Mouse (Mus musculus): ENCODE measurements around the gene Gart. TPM values are rescaled to one million over a fixed set of nuclear protein-coding genes. Genes with fewer than 3 reads are reported as not detected.

The Gart gene
- polyA plus RNA-seq, 1 experiment, result 292 TPM

- no peak for TF ChIP-seq EP300 (IDR thresholded peaks at IDR 0.05; ENCODE audit: insufficient read depth, low read depth, low read length)
- TF ChIP-seq CTCF (IDR thresholded peaks at IDR 0.05; ENCODE audit: low read depth, low read length), result no peak
- TF ChIP-seq POLR2A (IDR thresholded peaks at IDR 0.05; ENCODE audit: insufficient read depth, low read length), result no peak
- Histone ChIP-seq H3K36me3 (ENCODE audit: control insufficient read depth, insufficient read depth, low read length, poor library complexity, severe bottlenecking) (peaks cover 84% of the 10 kb centered on the region), H3K4me3 (ENCODE audit: low read depth, low read length) (no peak overlapping the region), H3K4me1 (ENCODE audit: control insufficient read depth, insufficient read depth, low read length) (no peaks in the 10 kb centered on the region), H3K27ac (ENCODE audit: insufficient read depth, low read length) (no peak overlapping the region), H3K27me3 (ENCODE audit: control insufficient read depth, insufficient read depth, low read length, poor library complexity, severe bottlenecking) (no peaks in the 10 kb centered on the region), H3K9me3 (replicated peaks; ENCODE audit: control insufficient read depth, insufficient read depth, low read length, poor library complexity, severe bottlenecking) (no peaks in the 10 kb centered on the region), H3K9ac (ENCODE audit: low read depth, poor library complexity, severe bottlenecking) (no peak overlapping the region)
These were observed 18.9 kb downstream of the Gart start for GRCm38 (mm10) chr16:91627831-91628230.

- peaks cover 2% of the 10 kb centered on the region for H3K4me1 ChIP-seq (ENCODE audit: control insufficient read depth, insufficient read depth, low read length)
- peaks cover 67% of the 10 kb centered on the region for H3K36me3 ChIP-seq (ENCODE audit: control insufficient read depth, insufficient read depth, low read length, poor library complexity, severe bottlenecking)
- no peaks in the 10 kb centered on the region for H3K27me3 ChIP-seq (ENCODE audit: control insufficient read depth, insufficient read depth, low read length, poor library complexity, severe bottlenecking)
- no peak overlapping the region for H3K27ac ChIP-seq (ENCODE audit: insufficient read depth, low read length)
- no peak overlapping the region for H3K4me3 ChIP-seq (ENCODE audit: low read depth, low read length)
- no peak overlapping the region for H3K9ac ChIP-seq (ENCODE audit: low read depth, poor library complexity, severe bottlenecking)
- no peaks in the 10 kb centered on the region for H3K9me3 ChIP-seq (replicated peaks; ENCODE audit: control insufficient read depth, insufficient read depth, low read length, poor library complexity, severe bottlenecking)
- TF ChIP-seq EP300 (IDR thresholded peaks at IDR 0.05; ENCODE audit: insufficient read depth, low read depth, low read length), result no peak
- no peak for TF ChIP-seq POLR2A (IDR thresholded peaks at IDR 0.05; ENCODE audit: insufficient read depth, low read length)
- no peak for TF ChIP-seq CTCF (IDR thresholded peaks at IDR 0.05; ENCODE audit: low read depth, low read length)
These were observed 23.7 kb downstream of the Gart start for GRCm38 (mm10) chr16:91623074-91623473.

GRCm38 (mm10) chr16:91620991-91621390, 25.8 kb downstream of the Gart start:
- peaks cover 51% of the 10 kb centered on the region for H3K36me3 ChIP-seq (ENCODE audit: control insufficient read depth, insufficient read depth, low read length, poor library complexity, severe bottlenecking)
- H3K27ac ChIP-seq (ENCODE audit: insufficient read depth, low read length), result peak overlapping the region; percentile 76
- TF ChIP-seq POLR2A (IDR thresholded peaks at IDR 0.05; ENCODE audit: insufficient read depth, low read length) (no peak), CTCF (IDR thresholded peaks at IDR 0.05; ENCODE audit: low read depth, low read length) (no peak), EP300 (IDR thresholded peaks at IDR 0.05; ENCODE audit: insufficient read depth, low read depth, low read length) (no peak)

GRCm38 (mm10) chr16:91620185-91620584, 26.6 kb downstream of the Gart start:
- Histone ChIP-seq H3K4me3 (ENCODE audit: low read depth, low read length) (no peak overlapping the region), H3K4me1 (ENCODE audit: control insufficient read depth, insufficient read depth, low read length) (peaks cover 2% of the 10 kb centered on the region), H3K9ac (ENCODE audit: low read depth, poor library complexity, severe bottlenecking) (no peak overlapping the region), H3K27me3 (ENCODE audit: control insufficient read depth, insufficient read depth, low read length, poor library complexity, severe bottlenecking) (no peaks in the 10 kb centered on the region), H3K27ac (ENCODE audit: insufficient read depth, low read length) (peak overlapping the region; percentile 8; the same call in 1 of the 2 replicates), H3K36me3 (ENCODE audit: control insufficient read depth, insufficient read depth, low read length, poor library complexity, severe bottlenecking) (peaks cover 43% of the 10 kb centered on the region), H3K9me3 (replicated peaks; ENCODE audit: control insufficient read depth, insufficient read depth, low read length, poor library complexity, severe bottlenecking) (no peaks in the 10 kb centered on the region)
- TF ChIP-seq EP300 (IDR thresholded peaks at IDR 0.05; ENCODE audit: insufficient read depth, low read depth, low read length), result no peak
- no peak for TF ChIP-seq CTCF (IDR thresholded peaks at IDR 0.05; ENCODE audit: low read depth, low read length)
- no peak for TF ChIP-seq POLR2A (IDR thresholded peaks at IDR 0.05; ENCODE audit: insufficient read depth, low read length)

More at GRCm38 (mm10) chr16:91620991-91621390, 25.8 kb downstream of the Gart start:
- Histone ChIP-seq H3K9me3 (replicated peaks; ENCODE audit: control insufficient read depth, insufficient read depth, low read length, poor library complexity, severe bottlenecking) (no peaks in the 10 kb centered on the region), H3K4me3 (ENCODE audit: low read depth, low read length) (no peak overlapping the region), H3K27me3 (ENCODE audit: control insufficient read depth, insufficient read depth, low read length, poor library complexity, severe bottlenecking) (no peaks in the 10 kb centered on the region), H3K4me1 (ENCODE audit: control insufficient read depth, insufficient read depth, low read length) (peaks cover 2% of the 10 kb centered on the region), H3K9ac (ENCODE audit: low read depth, poor library complexity, severe bottlenecking) (no peak overlapping the region)

- Histone ChIP-seq H3K27ac (ENCODE audit: insufficient read depth, low read length) (peak within 1 kb of the TSS; percentile 8; the same call in 1 of the 2 replicates), H3K9me3 (replicated peaks; ENCODE audit: control insufficient read depth, insufficient read depth, low read length, poor library complexity, severe bottlenecking) (no peaks in the 10 kb centered on the region), H3K4me3 (ENCODE audit: low read depth, low read length) (peak within 1 kb of the TSS; percentile 99), H3K27me3 (ENCODE audit: control insufficient read depth, insufficient read depth, low read length, poor library complexity, severe bottlenecking) (no peaks in the 10 kb centered on the region), H3K36me3 (ENCODE audit: control insufficient read depth, insufficient read depth, low read length, poor library complexity, severe bottlenecking) (peaks cover 31% of the 10 kb centered on the region), H3K4me1 (ENCODE audit: control insufficient read depth, insufficient read depth, low read length) (peaks cover 2% of the 10 kb centered on the region), H3K9ac (ENCODE audit: low read depth, poor library complexity, severe bottlenecking) (peak within 1 kb of the TSS; percentile 87)
- no peak for TF ChIP-seq CTCF (IDR thresholded peaks at IDR 0.05; ENCODE audit: low read depth, low read length)
- peak; percentile 32 for TF ChIP-seq POLR2A (IDR thresholded peaks at IDR 0.05; ENCODE audit: insufficient read depth, low read length)
These were observed 27.9 kb downstream of the Gart start, which contains the start of gene Dnajc28 for GRCm38 (mm10) chr16:91618511-91619501. Gene Dnajc28, minus strand, starts transcription at chr16:91619026.

GRCm38 (mm10) chr16:91614552-91614951, 32.2 kb downstream of the Gart start:
- Histone ChIP-seq H3K4me1 (ENCODE audit: control insufficient read depth, insufficient read depth, low read length) (no peaks in the 10 kb centered on the region), H3K9ac (ENCODE audit: low read depth, poor library complexity, severe bottlenecking) (no peak overlapping the region), H3K36me3 (ENCODE audit: control insufficient read depth, insufficient read depth, low read length, poor library complexity, severe bottlenecking) (no peaks in the 10 kb centered on the region), H3K27me3 (ENCODE audit: control insufficient read depth, insufficient read depth, low read length, poor library complexity, severe bottlenecking) (no peaks in the 10 kb centered on the region), H3K27ac (ENCODE audit: insufficient read depth, low read length) (no peak overlapping the region), H3K9me3 (replicated peaks; ENCODE audit: control insufficient read depth, insufficient read depth, low read length, poor library complexity, severe bottlenecking) (no peaks in the 10 kb centered on the region), H3K4me3 (ENCODE audit: low read depth, low read length) (no peak overlapping the region)
- TF ChIP-seq EP300 (IDR thresholded peaks at IDR 0.05; ENCODE audit: insufficient read depth, low read depth, low read length), result no peak
- no peak for TF ChIP-seq CTCF (IDR thresholded peaks at IDR 0.05; ENCODE audit: low read depth, low read length)
- TF ChIP-seq POLR2A (IDR thresholded peaks at IDR 0.05; ENCODE audit: insufficient read depth, low read length), result no peak
